Mouse (Mus musculus) cerebellum, adult 11 months (tissue): ENCODE results near the gene Gm21188.
"Not testable (repeated sequence)": the region's sequence is repeated elsewhere in the genome, so short reads cannot be mapped to it uniquely, and the experiment has no call there.

Experiments used
- DNase-seq: peaks from one replicate; pipeline ENCODE4 v3.0.0; 2022

Gm21188 gene

DNA sequence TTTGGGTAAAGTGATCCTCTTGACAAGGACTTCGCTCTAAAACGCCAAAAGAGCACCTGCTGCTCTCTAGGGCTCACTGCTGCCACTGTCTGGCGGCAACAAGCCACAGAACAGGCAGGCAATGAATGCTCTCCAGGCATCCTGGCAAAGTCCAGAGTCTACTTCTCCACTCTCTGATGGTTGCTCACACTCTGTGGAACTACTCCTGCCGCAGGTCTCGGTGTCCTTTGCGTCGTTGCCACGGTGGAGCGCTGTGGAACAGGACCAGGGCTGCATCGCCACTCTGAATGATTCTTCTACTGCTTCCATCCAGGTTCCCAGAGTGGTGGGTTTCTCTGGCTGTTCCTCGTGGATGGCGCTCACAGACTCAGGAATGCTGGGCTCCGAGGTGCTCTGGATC is 25.6 kb downstream of the Gm21188 start:
- not testable (repeated sequence) for DNase-seq

DNA sequence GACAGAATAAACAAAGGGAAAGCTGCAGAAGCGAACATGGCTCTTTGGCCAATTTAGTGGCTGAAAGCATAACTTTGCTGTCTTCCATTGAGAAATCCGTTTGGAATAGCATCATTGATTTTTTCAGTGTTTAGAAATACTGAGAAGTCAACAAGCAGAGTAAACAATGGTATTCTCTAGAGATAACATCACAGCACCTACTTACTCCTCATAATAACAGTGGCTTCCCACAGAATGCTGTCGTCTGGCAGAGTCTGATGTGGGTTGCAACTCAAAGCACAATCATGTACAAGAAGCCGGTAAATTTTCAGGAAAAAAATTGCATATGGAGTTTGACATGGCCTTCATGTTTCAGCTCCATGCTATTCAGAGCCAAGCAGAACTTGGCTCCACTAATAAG is 26.4 kb downstream of the Gm21188 start:
- not testable (repeated sequence) for DNase-seq

GRCm38 (mm10) chr13:120025004-120025403 is 27.0 kb downstream of the Gm21188 start:
- not testable (repeated sequence) for DNase-seq

DNA sequence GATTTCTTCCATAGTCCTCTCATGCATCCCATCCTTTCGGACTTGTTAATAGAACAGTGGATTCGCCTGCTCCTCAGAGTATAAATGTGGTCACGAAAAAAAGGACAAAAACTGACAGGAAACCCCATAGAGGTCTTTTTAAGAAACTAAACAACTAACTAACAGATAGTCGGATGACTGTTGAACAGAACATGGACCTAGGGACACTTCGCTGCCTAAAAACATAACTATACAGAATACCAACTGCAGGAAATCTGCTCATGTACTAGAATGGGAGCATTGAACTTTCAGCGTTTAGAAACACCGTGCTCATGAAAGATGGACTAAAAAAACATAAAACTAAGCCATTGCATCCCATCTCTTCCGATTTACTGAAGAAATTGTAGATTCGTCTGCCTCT is 27.4 kb downstream of the Gm21188 start:
- not testable (repeated sequence) for DNase-seq

DNA sequence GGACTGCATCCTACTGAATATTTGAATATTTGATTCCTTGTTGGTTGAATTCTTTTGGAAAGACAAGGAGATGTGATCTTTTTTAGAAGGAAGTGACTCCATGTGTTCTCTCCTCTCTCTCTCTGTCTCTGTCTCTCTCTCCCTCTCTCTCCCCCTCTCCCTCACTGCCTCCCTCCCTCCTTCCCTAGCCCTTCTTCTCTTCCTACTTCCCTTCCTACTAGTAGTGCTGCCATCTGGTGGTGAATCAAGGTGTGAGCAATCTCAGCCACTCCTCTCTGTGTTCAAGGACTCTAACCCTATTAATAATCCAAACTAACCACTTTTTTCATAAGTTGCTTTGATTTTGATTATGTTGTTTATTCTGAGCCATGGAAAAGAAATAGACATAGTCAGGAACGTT is 30.5 kb downstream of the Gm21188 start:
- DNase-seq = not testable (repeated sequence)

- DNase-seq = not testable (repeated sequence)
Observed at GRCm38 (mm10) chr13:120015348-120016007, 36.5 kb downstream of the Gm21188 start.

DNA sequence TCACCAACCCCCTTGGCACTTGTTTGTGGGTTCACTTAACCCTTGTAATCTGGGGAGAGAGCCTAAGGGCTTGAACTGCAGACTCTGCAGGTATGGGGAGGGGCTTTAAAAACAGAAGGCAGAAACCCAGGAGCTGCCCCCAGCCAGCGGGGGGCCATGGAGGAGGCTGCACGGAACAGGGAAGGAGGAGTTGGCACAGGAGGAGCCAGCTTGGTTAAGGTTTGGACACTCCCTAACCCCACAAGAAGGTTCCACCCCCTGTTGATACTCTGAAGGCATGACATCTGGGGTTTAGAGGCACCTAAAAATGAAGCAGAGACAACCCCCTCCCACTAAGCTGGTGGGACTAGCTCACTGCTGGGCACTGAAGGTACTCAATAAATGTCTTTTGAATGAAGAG is 38.0 kb downstream of the Gm21188 start:
- DNase-seq = not testable (repeated sequence)

GRCm38 (mm10) chr13:120013544-120013943 is 38.5 kb downstream of the Gm21188 start:
- DNase-seq = not testable (repeated sequence)

GRCm38 (mm10) chr13:120010068-120010467 is 41.9 kb downstream of the Gm21188 start:
- not testable (repeated sequence) for DNase-seq

- not testable (repeated sequence) for DNase-seq
Observed at GRCm38 (mm10) chr13:119999215-119999614, 52.8 kb downstream of the Gm21188 start.

DNA sequence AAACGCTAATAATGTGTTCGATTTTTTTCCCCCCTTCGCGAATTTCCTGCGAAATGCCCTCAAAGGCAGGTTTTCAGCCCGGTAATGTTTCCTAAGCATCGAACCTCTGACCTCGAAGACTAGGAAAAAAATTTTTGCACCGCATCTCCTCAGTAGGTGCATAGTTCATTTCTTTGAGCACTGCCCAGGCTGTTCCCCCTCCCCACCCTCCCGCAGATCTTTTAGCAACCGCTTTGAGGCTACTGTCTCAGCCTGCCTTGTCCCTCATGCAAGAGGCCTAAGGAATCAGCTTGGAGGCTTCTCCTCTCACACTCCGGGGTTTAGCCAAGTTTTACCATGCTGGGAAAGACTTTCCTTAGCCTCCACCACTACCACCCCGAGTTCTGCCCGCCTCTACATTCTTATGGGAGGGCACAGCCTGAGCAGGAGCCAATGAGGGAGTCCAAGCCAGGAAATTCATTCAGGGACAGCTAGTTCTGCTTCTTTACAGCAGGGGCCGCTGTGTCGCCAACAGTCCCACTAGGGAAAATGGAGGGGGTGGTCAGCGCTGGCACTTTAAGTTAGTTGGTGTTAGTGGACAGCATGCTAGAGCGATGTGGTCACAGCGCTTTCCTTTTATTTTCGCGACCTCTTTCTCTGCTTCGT is 53.4 kb downstream of the Gm21188 start:
- DNase-seq = not testable (repeated sequence)

GRCm38 (mm10) chr13:119991917-119992496 is 60.0 kb downstream of the Gm21188 start:
- not testable (repeated sequence) for DNase-seq

GRCm38 (mm10) chr13:119991264-119991663 is 60.7 kb downstream of the Gm21188 start:
- DNase-seq = not testable (repeated sequence)
